Mouse (Mus musculus) left cerebral cortex, adult 8-10 months (tissue): ENCODE measurements around the gene Timm8a1. TPM values are rescaled to one million over a fixed set of nuclear protein-coding genes. Genes with fewer than 3 reads are reported as not detected.

ENCODE experiments used
- DNase-seq, 2 experiments: peaks; one replicate each; pipeline ENCODE4 v3.0.0; 2022; ENCODE audit warnings: low spot score in 2 of 2
- total RNA-seq, 4 experiments: library from RNA; stranded (reverse); gene quantifications; 2 replicates each; pipeline ENCODE4 v1.2.4; 2022

Timm8a1 gene
- total RNA-seq, 4 experiments from 2014 or later = 12.2 to 16.4 (median 15.2) TPM

DNA sequence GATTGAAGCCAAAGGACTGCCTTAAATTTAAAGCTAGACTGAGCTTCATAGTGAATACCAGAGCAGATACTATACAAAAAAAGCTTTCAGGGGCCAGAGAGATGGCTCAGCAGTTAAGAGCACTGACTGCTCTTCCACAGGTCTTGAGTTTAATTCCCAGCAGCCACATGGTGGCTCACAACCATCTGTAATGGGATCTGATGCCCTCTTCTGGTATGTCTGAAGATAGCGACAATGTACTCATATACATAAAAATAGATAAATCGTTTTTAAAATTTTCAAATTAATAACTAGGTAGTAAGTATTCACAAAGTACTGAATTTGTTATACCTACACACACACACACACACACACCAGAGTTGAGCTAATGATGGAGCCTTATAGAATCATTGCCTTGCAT lies 8.3 kb downstream of the Timm8a1 start:
- DNase-seq = no peak

GRCm38 (mm10) chrX:134525260-134525659 lies 16.4 kb downstream of the Timm8a1 start:
- DNase-seq = no peak

GRCm38 (mm10) chrX:134523772-134524171 lies 17.9 kb downstream of the Timm8a1 start:
- no peak for DNase-seq

GRCm38 (mm10) chrX:134509473-134509872 lies 32.2 kb downstream of the Timm8a1 start:
- no peak for DNase-seq

- DNase-seq = no peak
Observed at GRCm38 (mm10) chrX:134507977-134508376, 33.7 kb downstream of the Timm8a1 start.

GRCm38 (mm10) chrX:134500651-134501050 lies 41.0 kb downstream of the Timm8a1 start:
- DNase-seq = no peak

Other genes with a start within 250 kb of the Timm8a1 start
- gene Tmem35a, start 246.6 kb downstream of the Timm8a1 start, total RNA-seq = 10 to 100 TPM; 58.2 to 64.5 (median 58.8) TPM
- under 1 TPM; 0.26 to 0.55 (median 0.42) TPM for gene Cenpi, start 233.8 kb downstream of the Timm8a1 start, total RNA-seq
- 10 to 100 TPM; 42.3 to 53.0 (median 51.1) TPM for gene Drp2, start 137.3 kb downstream of the Timm8a1 start, total RNA-seq
- not detected for gene Taf7l, start 65.4 kb downstream of the Timm8a1 start, total RNA-seq
- 1 to 10 TPM in 3 of 4 experiments, under 1 TPM in 1; 0.97 to 2.0 (median 1.6) TPM for gene Btk, start 41.7 kb upstream of the Timm8a1 start, total RNA-seq
- 100 to 1,000 TPM; 108 to 148 (median 130) TPM for gene Rpl36a, start 43.8 kb upstream of the Timm8a1 start, total RNA-seq
- gene Gla, start 59.3 kb upstream of the Timm8a1 start, total RNA-seq = 10 to 100 TPM; 10.1 to 12.1 (median 11.9) TPM
- 100 to 1,000 TPM; 157 to 169 (median 162) TPM for gene Hnrnph2, start 59.3 kb upstream of the Timm8a1 start, total RNA-seq
- 10 to 100 TPM; 33.8 to 37.4 (median 36.1) TPM for gene Armcx4, start 144.7 kb upstream of the Timm8a1 start, total RNA-seq
- gene Armcx1, start 176.1 kb upstream of the Timm8a1 start, total RNA-seq = 10 to 100 TPM; 62.8 to 84.9 (median 74.9) TPM
- 1 to 10 TPM; 5.8 to 9.2 (median 7.9) TPM for gene Armcx6, start 209.6 kb upstream of the Timm8a1 start, total RNA-seq
- gene Armcx3, start 214.7 kb upstream of the Timm8a1 start, total RNA-seq = 10 to 100 TPM; 63.5 to 75.7 (median 70.6) TPM